ENCODE assay signal across 8 mouse cellular contexts in genomic region chr8:120336087-120336380, GRCm38 (mm10).
DNase-seq lines count a peak whose midpoint lies in the region; ATAC-seq lines count a peak whose summit lies in the region.

No protein-coding gene starts in this region.

- intact Hi-C loops in gastrocnemius, postnatal 36 days (cut with DNase I), result no loop called here

- peaks cover 5% of the 10 kb centered on the region; the same call in 1 of the 2 replicates for H3K36me3 ChIP-seq in forebrain, embryonic 10.5 days (replicated peaks)
- H3K36me3 ChIP-seq in liver, embryonic 12.5 days, result no peaks in the 10 kb centered on the region
- H3K36me3 ChIP-seq in stomach, embryonic 14.5 days (ENCODE audit: control insufficient read depth, insufficient read depth, low read length), result no peaks in the 10 kb centered on the region

- H3K9me3 ChIP-seq in forebrain, embryonic 10.5 days, result peaks cover 5% of the 10 kb centered on the region; the same call in 1 of the 2 replicates
- no peaks in the 10 kb centered on the region for H3K9me3 ChIP-seq in liver, embryonic 12.5 days (replicated peaks)
- H3K9me3 ChIP-seq in stomach, embryonic 14.5 days (ENCODE audit: control insufficient read depth, low read depth, low read length), result no peaks in the 10 kb centered on the region

- peak; percentile 33 for DNase-seq in urinary bladder, postnatal 14 days (ENCODE audit: low spot score)
- DNase-seq in urinary bladder, postnatal 36 days (ENCODE audit: low spot score in 2 of 2), result no peak
- DNase-seq in forebrain, embryonic 10.5 days (ENCODE audit: extremely low spot score, low spot score), result peak; percentile 73
- no peak for DNase-seq in gastrocnemius, postnatal 4 days (ENCODE audit: low spot score in 2 of 2)
- no peak for DNase-seq in gastrocnemius, postnatal 36 days
- DNase-seq in kidney, postnatal 36 days, result no peak

- peak overlapping the region; percentile 61 for H3K9ac ChIP-seq in liver, embryonic 12.5 days
- no peak overlapping the region for H3K9ac ChIP-seq in stomach, embryonic 14.5 days (replicated peaks; ENCODE audit: low read depth, low read length)

- H3K4me3 ChIP-seq in forebrain, embryonic 10.5 days, result peak overlapping the region; percentile 34
- H3K4me3 ChIP-seq in liver, embryonic 12.5 days, result peak overlapping the region; percentile 38
- no peak overlapping the region for H3K4me3 ChIP-seq in stomach, embryonic 14.5 days (ENCODE audit: low read depth, low read length)

- peaks cover 98% of the 10 kb centered on the region for H3K4me1 ChIP-seq in forebrain, embryonic 10.5 days
- H3K4me1 ChIP-seq in liver, embryonic 12.5 days, result peaks cover 80% of the 10 kb centered on the region
- H3K4me1 ChIP-seq in stomach, embryonic 14.5 days (ENCODE audit: control insufficient read depth, insufficient read depth, low read length), result peaks cover 17% of the 10 kb centered on the region

- peak overlapping the region; percentile 70 for H3K4me2 ChIP-seq in liver, embryonic 12.5 days
- H3K4me2 ChIP-seq in stomach, embryonic 14.5 days (replicated peaks; ENCODE audit: low read depth, low read length), result peak overlapping the region; percentile 25; the same call in 1 of the 2 replicates

- WGBS in forebrain, embryonic 10.5 days, result 2% methylated on average over 9 of the region's 9 CpGs
- under 1% methylated on average over 9 of the region's 9 CpGs for WGBS in liver, embryonic 12.5 days (ENCODE audit: insufficient replicate concordance)
- 9% methylated on average over 9 of the region's 9 CpGs for WGBS in stomach, embryonic 14.5 days

- peak overlapping the region; percentile 91 for H3K27ac ChIP-seq in forebrain, embryonic 10.5 days
- H3K27ac ChIP-seq in liver, embryonic 12.5 days, result peak overlapping the region; percentile 78; the same call in 1 of the 2 replicates
- no peak overlapping the region for H3K27ac ChIP-seq in stomach, embryonic 14.5 days (ENCODE audit: low read length)

- peaks cover 71% of the 10 kb centered on the region for H3K27me3 ChIP-seq in forebrain, embryonic 10.5 days (ENCODE audit: poor library complexity, severe bottlenecking)
- H3K27me3 ChIP-seq in liver, embryonic 12.5 days (replicated peaks), result no peaks in the 10 kb centered on the region
- no peaks in the 10 kb centered on the region for H3K27me3 ChIP-seq in stomach, embryonic 14.5 days (ENCODE audit: control insufficient read depth, insufficient read depth, low read length)

- peak; percentile 41; the same call in 1 of the 2 replicates for ATAC-seq in liver, embryonic 12.5 days
- ATAC-seq in stomach, embryonic 14.5 days (ENCODE audit: insufficient number of reproducible peaks, insufficient read depth, low FRiP score, low read depth), result no peak

Comparison
In these comparisons a context has a peak if more than half of its experiments do, and no peak if none do; other contexts are left out.
1. DNase-seq: peak in urinary bladder, postnatal 14 days (single experiment) and forebrain, embryonic 10.5 days (single experiment); none in urinary bladder, postnatal 36 days (0 of 2), gastrocnemius, postnatal 4 days (0 of 2), gastrocnemius, postnatal 36 days (0 of 2) and kidney, postnatal 36 days (0 of 2).